Mouse (Mus musculus) adrenal gland, adult 2 months (tissue): Measurements from ENCODE around the gene Jund. TPM values are rescaled to one million over a fixed set of nuclear protein-coding genes. Genes with fewer than 3 reads are reported as not detected.

ENCODE experiments used
- DNase-seq: peaks from one replicate; pipeline ENCODE4 v3.0.0; 2021
- polyA plus RNA-seq: library from polyadenylated mRNA; depleted of rRNA; stranded (reverse); fragments of >200 nt; gene quantifications from 2 replicates; pipeline ENCODE4 v1.2.3, GENCODE M21; 2012
- total RNA-seq, 2 experiments: library from RNA; stranded (reverse); gene quantifications; 2 replicates each; pipeline ENCODE4 v1.2.3; 2021

The Jund gene
- total and polyA plus RNA-seq, 3 experiments: 214 to 1,009 (median 246) TPM

- DNase-seq: peak; percentile 89
These were observed 1.2 kb downstream of the Jund start for GRCm38 (mm10) chr8:70699834-70700554.

DNA sequence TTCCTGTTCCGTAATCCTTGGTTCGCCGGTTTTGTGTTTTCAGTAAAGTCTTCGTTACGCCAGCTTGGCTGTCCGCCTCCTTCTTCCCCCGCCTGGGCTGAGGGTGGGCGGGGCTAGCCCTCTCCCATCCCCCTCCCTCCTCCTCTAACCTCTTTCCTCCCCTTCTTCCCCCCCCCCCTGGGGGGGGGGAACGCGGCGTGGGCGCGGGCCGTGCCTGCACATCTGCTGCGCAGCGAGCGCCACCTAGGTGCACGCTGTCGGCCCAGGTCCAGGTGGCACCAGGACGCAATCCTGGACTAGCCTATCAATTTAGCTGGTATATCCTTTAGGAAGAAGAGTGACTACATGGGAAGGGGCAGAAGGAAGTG is 1.8 kb downstream of the Jund start:
- DNase-seq: peak; percentile 95

GRCm38 (mm10) chr8:70701048-70701981 is 2.6 kb downstream of the Jund start:
- DNase-seq: no peak

- DNase-seq: no peak
These were observed 3.5 kb downstream of the Jund start for GRCm38 (mm10) chr8:70701982-70702841.

- DNase-seq: peak; percentile 91
These were observed 4.1 kb downstream of the Jund start for GRCm38 (mm10) chr8:70702842-70703182.

DNA sequence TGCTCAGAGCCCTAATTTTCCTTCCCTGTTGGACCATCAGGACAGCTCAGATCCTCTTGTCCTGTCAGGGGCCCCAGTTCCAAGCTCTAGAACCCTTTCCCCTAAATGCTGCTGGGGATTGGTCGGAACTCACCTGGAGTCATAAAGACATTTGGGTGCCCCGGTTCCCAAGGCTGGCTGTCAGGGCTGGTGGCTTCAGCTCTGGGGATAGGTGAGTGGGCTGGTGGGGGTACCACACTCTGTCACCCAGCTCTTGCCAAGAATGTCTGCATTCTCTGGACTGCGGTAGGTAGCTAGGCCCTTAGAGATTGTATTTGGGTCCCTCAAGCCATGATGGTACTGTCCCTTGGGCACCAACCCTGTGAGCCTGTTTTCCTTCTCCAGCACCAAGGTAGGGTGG is 4.5 kb downstream of the Jund start, which contains the start of gene Iqcn:
Gene Iqcn (plus strand): TSS at position 171 of the 400 bp plus-strand sequence.
- no peak for DNase-seq

GRCm38 (mm10) chr8:70708281-70708680 is 9.5 kb downstream of the Jund start:
- peak; percentile 86 for DNase-seq

GRCm38 (mm10) chr8:70709794-70710193 is 11.0 kb downstream of the Jund start:
- peak; percentile 23 for DNase-seq

DNA sequence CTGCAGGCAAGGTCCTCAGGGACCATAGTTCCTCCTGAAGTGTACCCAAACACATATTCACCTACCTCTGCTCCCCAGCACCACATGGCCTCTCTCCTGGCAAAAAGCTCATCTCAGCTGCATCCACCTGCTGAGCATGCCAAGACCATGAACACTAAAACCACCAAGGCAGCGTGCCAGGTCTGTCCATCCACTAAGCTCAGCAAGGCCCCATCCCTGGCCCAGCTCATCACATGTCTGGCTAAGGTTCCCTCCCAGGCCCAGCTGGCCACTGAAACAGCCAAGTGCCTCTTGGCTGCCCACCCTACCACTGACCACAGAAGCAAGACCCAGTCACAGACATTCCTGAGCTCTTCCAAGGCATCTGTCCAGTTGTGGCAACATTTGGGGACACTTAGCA is 11.5 kb downstream of the Jund start:
- peak; percentile 72 for DNase-seq

DNA sequence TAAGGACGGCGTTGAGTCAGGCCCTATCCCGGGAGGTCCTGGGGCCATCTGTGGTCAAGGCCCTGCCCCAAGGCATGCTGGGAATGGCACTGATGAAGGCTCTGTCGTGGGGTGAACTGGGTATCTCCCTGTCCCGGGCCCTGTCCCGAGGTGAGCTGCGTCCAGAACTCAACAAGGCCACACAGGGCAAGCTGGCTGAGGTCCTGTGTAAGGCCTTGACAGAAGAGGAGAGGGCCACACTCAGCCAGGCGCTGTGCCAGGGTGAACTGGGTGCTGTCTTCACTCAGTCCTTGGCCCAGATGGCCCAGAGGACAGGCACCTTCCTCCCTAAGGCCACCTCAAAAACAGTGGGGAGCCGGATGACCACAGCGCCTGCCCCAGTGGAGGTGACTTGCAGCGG is 12.3 kb downstream of the Jund start:
- DNase-seq: peak; percentile 91

GRCm38 (mm10) chr8:70713991-70714390 is 15.2 kb downstream of the Jund start:
- DNase-seq: no peak

DNA sequence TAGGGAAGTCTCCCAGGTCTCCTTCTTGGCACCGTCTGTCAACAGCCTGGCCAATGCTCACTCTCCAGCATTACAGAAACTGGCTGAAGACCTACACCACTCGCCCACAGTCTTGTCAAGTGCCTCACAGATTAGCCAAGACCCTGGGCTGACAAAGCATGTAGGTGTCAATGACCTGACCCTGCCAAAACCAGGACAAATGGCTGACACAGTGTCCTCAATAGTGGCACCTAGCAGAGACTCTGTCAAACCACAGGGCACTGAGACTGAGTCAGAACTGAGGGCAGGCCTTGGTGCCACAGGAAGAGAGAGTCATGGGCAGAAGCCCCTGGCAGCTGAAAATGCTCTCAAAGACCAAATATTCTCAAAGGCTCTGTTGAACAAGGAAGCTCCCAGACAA is 16.3 kb downstream of the Jund start:
- DNase-seq: peak; percentile 62

- no peak for DNase-seq
These were observed 18.0 kb downstream of the Jund start for GRCm38 (mm10) chr8:70716521-70717400.

DNA sequence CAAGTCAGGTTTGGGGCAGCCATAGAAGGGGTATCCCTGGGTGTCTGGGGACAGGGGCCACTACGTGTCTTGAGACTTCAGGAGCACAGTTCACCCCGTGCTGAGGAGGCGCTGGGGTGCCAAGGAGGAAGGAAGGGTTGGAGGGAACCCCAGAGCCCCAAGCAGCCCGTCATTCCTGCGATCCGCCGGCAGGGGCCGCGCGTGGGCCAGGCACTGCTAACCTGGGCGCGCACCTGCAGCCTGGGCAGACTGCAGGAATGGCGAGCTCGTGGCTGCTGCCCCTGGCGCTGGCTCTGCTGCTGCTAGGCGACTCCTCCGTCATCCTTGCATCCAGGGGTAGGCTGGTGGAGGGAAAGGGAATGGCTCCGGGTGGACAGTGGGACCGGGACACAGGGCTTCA is 19.5 kb downstream of the Jund start, which contains the start of gene Gm3336:
Gene Gm3336 (plus strand): TSS at position 247 of the 400 bp plus-strand sequence.
- peak; percentile 66 for DNase-seq

GRCm38 (mm10) chr8:70719796-70720270 is 21.1 kb downstream of the Jund start:
- DNase-seq: peak; percentile 29

GRCm38 (mm10) chr8:70720739-70721138 is 22.0 kb downstream of the Jund start:
- peak; percentile 70 for DNase-seq

DNA sequence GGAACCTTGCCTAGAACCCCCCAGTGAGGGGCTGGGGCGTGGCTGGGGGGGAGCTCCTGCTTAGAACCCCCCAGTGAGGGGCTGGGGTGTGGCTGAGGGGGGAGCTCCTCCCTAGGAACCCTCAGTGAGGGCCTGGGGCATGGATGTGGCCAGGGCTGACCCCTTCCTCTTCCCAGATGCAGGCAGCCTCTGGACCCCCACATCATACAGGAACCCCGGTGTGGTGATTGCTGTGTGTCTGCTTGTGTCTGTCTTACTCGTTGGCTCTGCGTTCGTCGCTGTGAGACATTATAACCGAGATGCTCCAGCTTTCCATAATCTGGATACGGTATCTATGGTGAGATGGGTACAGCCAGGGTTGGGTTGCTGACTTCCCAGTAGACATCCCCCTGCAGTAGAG is 22.9 kb downstream of the Jund start:
- no peak for DNase-seq

- DNase-seq: no peak
These were observed 24.9 kb downstream of the Jund start, which contains the start of gene Pde4c for GRCm38 (mm10) chr8:70723486-70724210. Gene Pde4c, plus strand, starts transcription at chr8:70723720.

GRCm38 (mm10) chr8:70724216-70724615 is 25.5 kb downstream of the Jund start:
- DNase-seq: no peak
